8 mouse cellular contexts compared by ENCODE assay signal in genomic region chr7:97386806-97387370, GRCm38 (mm10). TPM values are rescaled to one million over a fixed set of nuclear protein-coding genes. Genes with fewer than 3 reads are reported as not detected.
A peak's percentile ranks its signal among the peaks of the same experiment; 100 is the strongest.
DNase-seq lines count a peak whose midpoint lies in the region; ATAC-seq and TF ChIP-seq lines count a peak whose summit lies in the region.

No protein-coding gene starts in this region.

- peak overlapping the region; percentile 33 for H3K27ac ChIP-seq in small intestine, adult 2 months (ENCODE audit: insufficient read depth, low read depth, low read length)

- H3K4me1 ChIP-seq in small intestine, adult 2 months (ENCODE audit: control insufficient read depth, insufficient read depth, insufficient read length, low read length), result peaks cover 5% of the 10 kb centered on the region; the same call in 1 of the 2 replicates

- no peak for ATAC-seq in activated CD4-positive, CD25-positive, alpha-beta regulatory T cell, adult 4 months

- no peak for TF ChIP-seq POLR2A in brain, embryonic 14.5 days (IDR thresholded peaks at IDR 0.05; ENCODE audit: borderline replicate concordance, extremely low read depth, insufficient read depth, insufficient read length, poor library complexity, severe bottlenecking)
- no peak for TF ChIP-seq POLR2A in small intestine, adult 2 months (IDR thresholded peaks at IDR 0.05; ENCODE audit: low read depth, low read length)

- 85% methylated on average over 5 of the region's 5 CpGs for WGBS in small intestine, adult 2 months

- peaks cover 25% of the 10 kb centered on the region for H3K36me3 ChIP-seq in small intestine, adult 2 months (ENCODE audit: control insufficient read depth, insufficient read depth, low read length)

- no peak for TF ChIP-seq CTCF in brain, embryonic 14.5 days (IDR thresholded peaks at IDR 0.05; ENCODE audit: borderline replicate concordance, extremely low read depth, insufficient read depth, insufficient read length)
- no peak for TF ChIP-seq CTCF in small intestine, adult 2 months (IDR thresholded peaks at IDR 0.05; ENCODE audit: extremely low read depth, insufficient read length, insufficient replicate concordance, low read depth, low read length)

- DNase-seq in brain, embryonic 14.5 days (ENCODE audit: low read depth), result peak; percentile 88
- DNase-seq in cerebellum, adult 11 months, result peak; percentile 93
- peak; percentile 75 for DNase-seq in gastrocnemius, postnatal 25 days
- DNase-seq in layer of hippocampus, postnatal 10 days (ENCODE audit: low spot score in 2 of 2), result peak; percentile 81
- no peak for DNase-seq in ovary, postnatal 36 days (ENCODE audit: low spot score)
- no peak for DNase-seq in adrenal gland, postnatal 10 days

- H3K4me3 ChIP-seq in small intestine, adult 2 months (ENCODE audit: low read depth, low read length), result no peak overlapping the region

- H3K27me3 ChIP-seq in small intestine, adult 2 months (ENCODE audit: control insufficient read depth, insufficient read depth, low read length), result no peaks in the 10 kb centered on the region

RNA-seq across cellular contexts. Expression of gene Ndufc2, which starts 12.9 kb away (rescaled TPM):
- 236 and 348 TPM in 2 replicates for polyA plus RNA-seq in brain, embryonic 14.5 days (2012; rRNA removed)
- total RNA-seq in gastrocnemius, postnatal 25 days (2021), result 100 to 1,000 TPM; 322 to 325 TPM
- total RNA-seq in layer of hippocampus, postnatal 10 days (2021), result 100 to 1,000 TPM; 270 to 275 TPM
- 58.2 and 89.7 TPM in 2 replicates for polyA plus RNA-seq in small intestine, adult 2 months (2012; rRNA removed)
- total RNA-seq in adrenal gland, postnatal 10 days (2021), result 100 to 1,000 TPM; 603 to 657 TPM
- polyA plus RNA-seq in activated CD4-positive, CD25-positive, alpha-beta regulatory T cell, adult 4 months (2017; shearing (Covaris generic)), result 100 to 1,000 TPM; 212 to 215 TPM

RNA-seq across cellular contexts. Expression of gene Alg8, which starts 15.5 kb away (rescaled TPM):
- polyA plus RNA-seq in brain, embryonic 14.5 days (2012; rRNA removed), result 19.7 and 28.8 TPM in 2 replicates
- 1 to 10 TPM; 3.2 to 4.1 TPM for total RNA-seq in gastrocnemius, postnatal 25 days (2021)
- 10 to 100 TPM; 10.6 to 11.3 TPM for total RNA-seq in layer of hippocampus, postnatal 10 days (2021)
- polyA plus RNA-seq in small intestine, adult 2 months (2012; rRNA removed), result 3.7 and 6.4 TPM in 2 replicates
- 10 to 100 TPM; 13.2 to 13.8 TPM for total RNA-seq in adrenal gland, postnatal 10 days (2021)
- polyA plus RNA-seq in activated CD4-positive, CD25-positive, alpha-beta regulatory T cell, adult 4 months (2017; shearing (Covaris generic)), result 10 to 100 TPM; 16.4 to 22.7 TPM

RNA-seq across cellular contexts. Expression of gene Thrsp, which starts 30.6 kb away (rescaled TPM):
- polyA plus RNA-seq in brain, embryonic 14.5 days (2012; rRNA removed), result 1.8 and 2.1 TPM in 2 replicates
- 10 to 100 TPM; 22.2 to 31.3 TPM for total RNA-seq in gastrocnemius, postnatal 25 days (2021)
- total RNA-seq in layer of hippocampus, postnatal 10 days (2021), result 10 to 100 TPM; 16.9 to 19.7 TPM
- 2.8 and 4.2 TPM in 2 replicates for polyA plus RNA-seq in small intestine, adult 2 months (2012; rRNA removed)
- total RNA-seq in adrenal gland, postnatal 10 days (2021), result 100 to 1,000 TPM; 444 to 455 TPM
- polyA plus RNA-seq in activated CD4-positive, CD25-positive, alpha-beta regulatory T cell, adult 4 months (2017; shearing (Covaris generic)), result not detected

RNA-seq across cellular contexts. Expression of gene Kctd21, which starts 54.8 kb away (rescaled TPM):
- 8.7 and 9.5 TPM in 2 replicates for polyA plus RNA-seq in brain, embryonic 14.5 days (2012; rRNA removed)
- 1 to 10 TPM; 2.9 to 3.8 TPM for total RNA-seq in gastrocnemius, postnatal 25 days (2021)
- total RNA-seq in layer of hippocampus, postnatal 10 days (2021), result 1 to 10 TPM; 6.9 to 8.9 TPM
- polyA plus RNA-seq in small intestine, adult 2 months (2012; rRNA removed), result 2.8 and 7.3 TPM in 2 replicates
- total RNA-seq in adrenal gland, postnatal 10 days (2021), result 1 to 10 TPM; 4.0 to 5.4 TPM
- polyA plus RNA-seq in activated CD4-positive, CD25-positive, alpha-beta regulatory T cell, adult 4 months (2017; shearing (Covaris generic)), result under 1 TPM; 0.25 to 0.66 TPM

RNA-seq across cellular contexts. Expression of gene Usp35, which starts 55.1 kb away (rescaled TPM):
- polyA plus RNA-seq in brain, embryonic 14.5 days (2012; rRNA removed), result 12.5 and 13.0 TPM in 2 replicates
- total RNA-seq in gastrocnemius, postnatal 25 days (2021), result 1 to 10 TPM in 1 of 2 experiments, under 1 TPM in 1; 1.00 to 1.2 TPM
- total RNA-seq in layer of hippocampus, postnatal 10 days (2021), result 10 to 100 TPM; 10.8 to 14.0 TPM
- 2.9 and 14.6 TPM in 2 replicates for polyA plus RNA-seq in small intestine, adult 2 months (2012; rRNA removed)
- total RNA-seq in adrenal gland, postnatal 10 days (2021), result 1 to 10 TPM; 3.6 to 7.1 TPM
- 1 to 10 TPM; 1.0 to 1.5 TPM for polyA plus RNA-seq in activated CD4-positive, CD25-positive, alpha-beta regulatory T cell, adult 4 months (2017; shearing (Covaris generic))

Comparison
In these comparisons a context has a peak if more than half of its experiments do, and no peak if none do; other contexts are left out.
1. DNase-seq: peak in brain, embryonic 14.5 days (single experiment), cerebellum, adult 11 months (single experiment), gastrocnemius, postnatal 25 days (single experiment) and layer of hippocampus, postnatal 10 days (2 of 2); none in ovary, postnatal 36 days (single experiment) and adrenal gland, postnatal 10 days (single experiment).
2. RNA of gene Thrsp, which starts 30.6 kb away (total RNA-seq): 444 to 455 TPM in adrenal gland, postnatal 10 days; 22.2 to 31.3 TPM in gastrocnemius, postnatal 25 days and 16.9 to 19.7 TPM in layer of hippocampus, postnatal 10 days; every median in the first group is over 10 times any median in the second.